Mouse (Mus musculus): ENCODE results near the gene Jup. TPM values are rescaled to one million over a fixed set of nuclear protein-coding genes. Genes with fewer than 3 reads are reported as not detected.

Jup gene
- 68.8 and 77.7 TPM in 2 replicates for polyA plus RNA-seq (2015; fragmentation: Nextera tagmentation; extraction: Ambion mirVana)

- Histone ChIP-seq H3K27ac (ENCODE audit: low read depth, low read length) (peak within 1 kb of the TSS; percentile 78), H3K4me1 (ENCODE audit: control insufficient read depth, insufficient read depth, low read depth, low read length) (peaks cover 23% of the 10 kb centered on the region), H3K9me3 (ENCODE audit: control insufficient read depth, low read length) (no peaks in the 10 kb centered on the region), H3K9ac (ENCODE audit: low read depth, low read length) (peak within 1 kb of the TSS; percentile 81), H3K27me3 (replicated peaks; ENCODE audit: control insufficient read depth, insufficient read depth, low read length) (no peaks in the 10 kb centered on the region), H3K36me3 (ENCODE audit: control insufficient read depth, insufficient read depth, low read length) (no peaks in the 10 kb centered on the region), H3K4me3 (ENCODE audit: low read length) (peak within 1 kb of the TSS; percentile 77), H3K4me2 (ENCODE audit: low read length) (peak within 1 kb of the TSS; percentile 82)
- 1% methylated on average over 35 of the region's 37 CpGs for WGBS
- ATAC-seq = peak; percentile 99
Observed at GRCm38 (mm10) chr11:100397600-100398389, at the start of gene Jup. Gene Jup (minus strand): TSS chr11:100397763.

DNA sequence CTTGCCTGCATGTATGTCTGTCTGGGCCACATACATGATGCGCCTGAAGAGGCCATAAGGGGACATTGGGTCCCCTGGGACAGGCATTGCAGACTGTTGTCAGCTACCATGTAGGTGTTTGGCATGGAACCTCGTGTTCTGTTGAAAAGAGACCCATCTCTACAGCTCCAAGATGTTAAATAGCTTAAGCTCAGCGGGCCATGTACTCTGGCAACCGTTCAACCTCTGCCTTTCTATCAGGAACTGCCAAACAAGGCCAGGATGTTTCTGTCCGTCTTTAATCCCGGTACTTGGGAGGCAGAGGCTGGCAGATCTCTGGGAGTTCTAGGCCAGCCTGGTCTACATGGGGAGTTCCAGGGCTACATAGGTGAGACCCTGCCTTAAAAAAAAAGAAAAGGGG, 45.1 kb upstream of the Jup start:
- 73% methylated on average over 6 of the region's 6 CpGs for WGBS
- Histone ChIP-seq H3K4me3 (ENCODE audit: low read length) (no peak overlapping the region), H3K27ac (ENCODE audit: low read depth, low read length) (no peak overlapping the region), H3K27me3 (replicated peaks; ENCODE audit: control insufficient read depth, insufficient read depth, low read length) (no peaks in the 10 kb centered on the region), H3K4me2 (ENCODE audit: low read length) (no peak overlapping the region), H3K9me3 (ENCODE audit: control insufficient read depth, low read length) (no peaks in the 10 kb centered on the region), H3K36me3 (ENCODE audit: control insufficient read depth, insufficient read depth, low read length) (no peaks in the 10 kb centered on the region), H3K4me1 (ENCODE audit: control insufficient read depth, insufficient read depth, low read depth, low read length) (peaks cover 5% of the 10 kb centered on the region), H3K9ac (ENCODE audit: low read depth, low read length) (no peak overlapping the region)
- no peak for ATAC-seq

GRCm38 (mm10) chr11:100441797-100442196, 44.2 kb upstream of the Jup start, which contains the start of the genes Nt5c3b and Klhl10:
Gene Nt5c3b (minus strand): TSS chr11:100441808.
Gene Klhl10 (plus strand): TSS chr11:100441917.
- H3K27ac ChIP-seq (ENCODE audit: low read depth, low read length) = peak within 1 kb of the TSS; percentile 78
- no peak for ATAC-seq
- peak within 1 kb of the TSS; percentile 94 for H3K9ac ChIP-seq (ENCODE audit: low read depth, low read length)
- no peaks in the 10 kb centered on the region for H3K9me3 ChIP-seq (ENCODE audit: control insufficient read depth, low read length)
- 0 out of 2 replicates have a peak, but pooled peaks cover under 1% of the 10 kb centered on the region for H3K36me3 ChIP-seq (ENCODE audit: control insufficient read depth, insufficient read depth, low read length)
- H3K4me2 ChIP-seq (ENCODE audit: low read length) = peak within 1 kb of the TSS; percentile 81
- WGBS = 79% methylated on average over 8 of the region's 8 CpGs
- peak within 1 kb of the TSS; percentile 80 for H3K4me3 ChIP-seq (ENCODE audit: low read length)
- H3K4me1 ChIP-seq (ENCODE audit: control insufficient read depth, insufficient read depth, low read depth, low read length) = peaks cover 5% of the 10 kb centered on the region
- no peaks in the 10 kb centered on the region for H3K27me3 ChIP-seq (replicated peaks; ENCODE audit: control insufficient read depth, insufficient read depth, low read length)

DNA sequence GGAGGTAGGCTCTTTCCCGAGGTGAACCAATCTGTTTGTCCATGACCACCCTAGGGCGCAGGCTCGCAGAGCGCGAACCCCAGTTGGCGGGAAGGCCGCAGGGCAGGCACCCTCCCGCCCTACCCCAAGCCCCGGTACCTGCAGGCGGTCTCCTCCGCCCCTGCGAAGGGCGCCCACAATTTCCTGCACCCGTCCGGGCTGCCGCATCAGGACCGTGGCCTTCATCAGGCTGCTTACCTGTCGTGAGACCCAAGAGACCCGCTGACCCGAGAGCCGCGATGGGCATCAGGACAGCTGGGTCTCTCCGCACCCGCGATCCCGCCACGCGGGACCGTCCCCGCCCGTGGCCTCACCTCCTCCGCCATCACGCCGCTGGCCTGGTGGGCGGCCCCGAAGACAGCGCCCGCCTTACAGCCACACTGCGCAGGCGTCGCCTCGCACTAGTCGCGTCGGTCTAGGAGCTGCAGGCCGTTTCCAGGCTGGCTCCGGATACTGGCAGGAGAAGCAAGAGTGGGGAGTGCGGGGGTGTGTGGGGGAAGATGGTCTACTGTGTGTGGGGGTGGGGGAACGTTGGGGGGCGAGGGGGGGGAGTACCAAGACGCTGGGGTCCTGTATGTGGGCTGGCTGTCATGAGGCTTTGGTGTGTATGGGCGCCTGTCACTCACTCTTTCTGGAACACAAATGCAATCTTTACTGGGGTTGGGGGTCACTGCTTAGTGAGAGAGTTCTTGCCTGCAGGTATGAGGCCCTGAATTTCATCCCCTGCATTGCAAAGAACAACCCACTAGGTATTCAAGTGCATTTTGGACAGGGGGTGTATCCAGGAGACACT, 43.3 kb upstream of the Jup start:
- Histone ChIP-seq H3K4me3 (ENCODE audit: low read length) (peak overlapping the region; percentile 80), H3K4me2 (ENCODE audit: low read length) (peak overlapping the region; percentile 81), H3K4me1 (ENCODE audit: control insufficient read depth, insufficient read depth, low read depth, low read length) (peaks cover 5% of the 10 kb centered on the region), H3K27me3 (replicated peaks; ENCODE audit: control insufficient read depth, insufficient read depth, low read length) (no peaks in the 10 kb centered on the region), H3K9ac (ENCODE audit: low read depth, low read length) (peak overlapping the region; percentile 94), H3K36me3 (ENCODE audit: control insufficient read depth, insufficient read depth, low read length) (0 out of 2 replicates have a peak, but pooled peaks cover 2% of the 10 kb centered on the region), H3K9me3 (ENCODE audit: control insufficient read depth, low read length) (no peaks in the 10 kb centered on the region), H3K27ac (ENCODE audit: low read depth, low read length) (peak overlapping the region; percentile 78)
- peak; percentile 97 for ATAC-seq
- 2% methylated on average over 49 of the region's 52 CpGs for WGBS

DNA sequence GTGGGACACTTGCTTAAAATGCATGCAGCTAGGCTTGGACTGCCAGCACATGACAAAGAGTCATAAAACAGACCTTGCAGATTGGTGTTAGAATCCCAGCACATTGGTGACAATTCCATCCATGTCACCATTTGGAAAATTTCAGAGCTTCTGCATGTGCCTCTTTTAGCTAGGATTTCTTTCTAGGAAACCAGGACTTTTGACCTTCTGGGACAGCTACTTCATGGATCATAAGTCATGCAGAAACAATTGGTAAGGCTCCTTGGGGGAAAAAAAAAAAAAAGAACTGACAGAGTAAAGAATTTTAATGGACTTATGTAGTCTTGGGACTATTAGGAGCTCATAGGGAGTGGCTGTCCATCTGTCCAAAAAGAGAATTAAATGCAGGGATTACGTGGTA, 40.3 kb upstream of the Jup start:
- H3K9ac ChIP-seq (ENCODE audit: low read depth, low read length) = no peak overlapping the region
- no peak overlapping the region for H3K4me2 ChIP-seq (ENCODE audit: low read length)
- H3K36me3 ChIP-seq (ENCODE audit: control insufficient read depth, insufficient read depth, low read length) = 0 out of 2 replicates have a peak, but pooled peaks cover 4% of the 10 kb centered on the region
- H3K27me3 ChIP-seq (replicated peaks; ENCODE audit: control insufficient read depth, insufficient read depth, low read length) = no peaks in the 10 kb centered on the region
- H3K9me3 ChIP-seq (ENCODE audit: control insufficient read depth, low read length) = no peaks in the 10 kb centered on the region
- peaks cover 5% of the 10 kb centered on the region for H3K4me1 ChIP-seq (ENCODE audit: control insufficient read depth, insufficient read depth, low read depth, low read length)
- no peak for ATAC-seq
- WGBS = 79% methylated on average over 1 of the region's 1 CpGs
- no peak overlapping the region for H3K4me3 ChIP-seq (ENCODE audit: low read length)
- no peak overlapping the region for H3K27ac ChIP-seq (ENCODE audit: low read depth, low read length)

- no peak for ATAC-seq
- H3K36me3 ChIP-seq (ENCODE audit: control insufficient read depth, insufficient read depth, low read length) = 0 out of 2 replicates have a peak, but pooled peaks cover 7% of the 10 kb centered on the region
- 26% methylated on average over 9 of the region's 9 CpGs for WGBS
Observed at GRCm38 (mm10) chr11:100435678-100436246, 38.2 kb upstream of the Jup start.

DNA sequence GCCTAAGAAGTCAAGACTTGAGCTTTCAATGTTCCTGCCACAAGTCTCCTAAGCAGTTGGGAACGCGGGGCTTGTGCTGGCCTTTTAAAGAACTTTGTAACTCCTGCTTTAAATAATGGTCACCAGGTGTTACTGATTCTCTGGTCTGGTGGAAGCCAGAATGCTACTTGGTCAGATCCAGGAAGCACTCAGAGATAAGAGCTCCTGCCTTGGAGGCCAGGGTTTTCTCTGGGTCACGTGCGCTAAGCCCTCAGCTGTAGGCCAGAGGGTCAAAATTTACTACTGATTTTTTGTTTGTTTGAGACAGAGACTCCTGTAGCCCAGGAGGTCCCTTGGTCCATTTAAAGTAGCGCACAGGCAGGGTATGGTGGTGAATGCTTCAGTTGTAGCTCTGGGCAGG, 34.4 kb upstream of the Jup start:
- 96% methylated on average over 5 of the region's 5 CpGs for WGBS
- H3K36me3 ChIP-seq (ENCODE audit: control insufficient read depth, insufficient read depth, low read length) = peaks cover 12% of the 10 kb centered on the region; the same call in 1 of the 2 replicates
- no peak overlapping the region for H3K4me2 ChIP-seq (ENCODE audit: low read length)

More at GRCm38 (mm10) chr11:100435678-100436246, 38.2 kb upstream of the Jup start:
- no peak overlapping the region for H3K27ac ChIP-seq (ENCODE audit: low read depth, low read length)
- H3K9me3 ChIP-seq (ENCODE audit: control insufficient read depth, low read length) = no peaks in the 10 kb centered on the region
- H3K27me3 ChIP-seq (replicated peaks; ENCODE audit: control insufficient read depth, insufficient read depth, low read length) = no peaks in the 10 kb centered on the region
- no peak overlapping the region for H3K9ac ChIP-seq (ENCODE audit: low read depth, low read length)
- H3K4me3 ChIP-seq (ENCODE audit: low read length) = no peak overlapping the region
- H3K4me1 ChIP-seq (ENCODE audit: control insufficient read depth, insufficient read depth, low read depth, low read length) = peaks cover 5% of the 10 kb centered on the region
- no peak overlapping the region for H3K4me2 ChIP-seq (ENCODE audit: low read length)

DNA sequence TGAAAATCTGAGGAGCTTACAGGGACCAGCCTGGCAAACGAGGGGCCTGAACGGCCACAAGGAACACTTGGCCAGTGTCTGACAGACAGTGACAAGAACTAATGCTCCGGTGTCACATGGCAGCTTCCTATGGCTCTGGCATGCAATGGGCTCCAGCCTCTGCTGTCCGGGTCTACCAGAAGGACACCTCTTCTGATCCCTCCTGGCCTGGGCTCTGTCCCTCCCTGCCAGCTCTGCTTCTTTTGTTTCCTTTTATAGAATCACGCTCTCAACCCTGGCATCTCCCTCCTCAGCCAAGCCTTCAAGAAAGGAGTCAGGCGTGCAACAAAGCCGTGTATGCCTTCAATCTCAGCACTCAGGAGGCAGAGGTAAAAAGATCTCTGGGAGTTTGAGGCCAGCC, 32.5 kb upstream of the Jup start:
- 80% methylated on average over 7 of the region's 7 CpGs for whole genome bisulfite sequencing
- Histone ChIP-seq H3K9ac (ENCODE audit: low read depth, low read length) (no peak overlapping the region), H3K4me1 (ENCODE audit: control insufficient read depth, insufficient read depth, low read depth, low read length) (no peaks in the 10 kb centered on the region), H3K36me3 (ENCODE audit: control insufficient read depth, insufficient read depth, low read length) (peaks cover 8% of the 10 kb centered on the region; the same call in 1 of the 2 replicates), H3K27ac (ENCODE audit: low read depth, low read length) (no peak overlapping the region), H3K27me3 (replicated peaks; ENCODE audit: control insufficient read depth, insufficient read depth, low read length) (no peaks in the 10 kb centered on the region), H3K4me2 (ENCODE audit: low read length) (no peak overlapping the region), H3K4me3 (ENCODE audit: low read length) (no peak overlapping the region), H3K9me3 (ENCODE audit: control insufficient read depth, low read length) (no peaks in the 10 kb centered on the region)
- ATAC-seq = no peak

More for the DNA sequence above, 34.4 kb upstream of the Jup start:
- H3K4me3 ChIP-seq (ENCODE audit: low read length) = no peak overlapping the region
- H3K27me3 ChIP-seq (replicated peaks; ENCODE audit: control insufficient read depth, insufficient read depth, low read length) = no peaks in the 10 kb centered on the region
- ATAC-seq = no peak
- no peaks in the 10 kb centered on the region for H3K4me1 ChIP-seq (ENCODE audit: control insufficient read depth, insufficient read depth, low read depth, low read length)
- no peak overlapping the region for H3K9ac ChIP-seq (ENCODE audit: low read depth, low read length)
- no peak overlapping the region for H3K27ac ChIP-seq (ENCODE audit: low read depth, low read length)
- H3K9me3 ChIP-seq (ENCODE audit: control insufficient read depth, low read length) = no peaks in the 10 kb centered on the region

Data from hindbrain, embryonic 16.5 days (tissue).